Mouse (Mus musculus): ENCODE data around the gene Serpinb9. TPM values are rescaled to one million over a fixed set of nuclear protein-coding genes. Genes with fewer than 3 reads are reported as not detected.

Serpinb9 gene
- polyA plus RNA-seq, 1 experiment from 2014 or later, result 2.1 TPM

DNA sequence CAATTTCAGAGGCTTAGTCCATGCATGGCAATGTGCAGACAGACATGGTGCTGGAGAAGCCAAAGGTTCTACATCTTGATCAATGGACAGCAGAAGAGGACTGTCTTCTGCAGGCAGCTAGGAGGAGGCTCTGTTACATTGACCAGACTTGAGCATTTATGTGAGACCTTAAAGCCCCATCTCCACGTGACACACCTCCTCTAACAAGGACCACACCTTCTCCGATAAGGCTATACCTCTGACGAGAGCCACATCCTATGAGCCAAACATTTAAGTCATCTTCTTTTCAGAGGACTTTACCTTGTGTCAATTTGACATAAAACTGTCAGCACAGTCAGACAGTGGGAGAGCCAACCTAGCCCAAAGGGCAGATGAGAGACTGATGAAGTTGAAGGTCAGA is 32.3 kb upstream of the Serpinb9 start:
- no peak overlapping the region for H3K4me3 ChIP-seq
- H3K27ac ChIP-seq, result peak overlapping the region; percentile 96
- no peaks in the 10 kb centered on the region for H3K9me3 ChIP-seq (replicated peaks)
- H3K4me2 ChIP-seq, result peak overlapping the region; percentile 78
- H3K27me3 ChIP-seq (replicated peaks), result no peaks in the 10 kb centered on the region
- H3K36me3 ChIP-seq, result peaks cover 8% of the 10 kb centered on the region; the same call in 1 of the 2 replicates
- no peak for ATAC-seq
- 60% methylated on average over 3 of the region's 3 CpGs for WGBS (ENCODE audit: insufficient replicate concordance)
- H3K4me1 ChIP-seq, result peaks cover 71% of the 10 kb centered on the region
- no peak overlapping the region; the same call in 1 of the 2 replicates for H3K9ac ChIP-seq

DNA sequence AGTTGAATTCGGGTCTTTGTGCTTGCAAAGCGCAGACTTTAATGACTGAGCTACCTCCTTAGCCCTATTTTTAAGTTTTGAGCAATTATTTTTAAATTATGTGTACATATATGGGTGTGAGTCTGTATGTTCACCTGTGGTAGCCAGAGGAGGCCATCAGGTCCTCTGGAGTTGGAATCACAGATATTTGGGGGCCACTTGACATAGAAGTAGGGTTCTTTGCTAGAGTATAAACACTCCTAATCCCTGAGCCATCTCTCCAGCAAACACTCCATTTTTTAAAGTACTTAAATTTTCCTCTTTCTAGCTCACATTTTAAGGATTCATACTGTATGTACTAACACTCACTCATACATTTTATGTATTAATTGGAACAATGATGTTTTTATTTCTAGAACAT is 28.8 kb upstream of the Serpinb9 start:
- Histone ChIP-seq H3K4me1 (peaks cover 40% of the 10 kb centered on the region), H3K4me2 (no peak overlapping the region), H3K36me3 (peaks cover 19% of the 10 kb centered on the region), H3K4me3 (no peak overlapping the region), H3K9ac (no peak overlapping the region), H3K27ac (no peak overlapping the region), H3K27me3 (replicated peaks) (no peaks in the 10 kb centered on the region), H3K9me3 (replicated peaks) (no peaks in the 10 kb centered on the region)
- 79% methylated on average over 2 of the region's 2 CpGs for WGBS (ENCODE audit: insufficient replicate concordance)
- no peak for ATAC-seq

DNA sequence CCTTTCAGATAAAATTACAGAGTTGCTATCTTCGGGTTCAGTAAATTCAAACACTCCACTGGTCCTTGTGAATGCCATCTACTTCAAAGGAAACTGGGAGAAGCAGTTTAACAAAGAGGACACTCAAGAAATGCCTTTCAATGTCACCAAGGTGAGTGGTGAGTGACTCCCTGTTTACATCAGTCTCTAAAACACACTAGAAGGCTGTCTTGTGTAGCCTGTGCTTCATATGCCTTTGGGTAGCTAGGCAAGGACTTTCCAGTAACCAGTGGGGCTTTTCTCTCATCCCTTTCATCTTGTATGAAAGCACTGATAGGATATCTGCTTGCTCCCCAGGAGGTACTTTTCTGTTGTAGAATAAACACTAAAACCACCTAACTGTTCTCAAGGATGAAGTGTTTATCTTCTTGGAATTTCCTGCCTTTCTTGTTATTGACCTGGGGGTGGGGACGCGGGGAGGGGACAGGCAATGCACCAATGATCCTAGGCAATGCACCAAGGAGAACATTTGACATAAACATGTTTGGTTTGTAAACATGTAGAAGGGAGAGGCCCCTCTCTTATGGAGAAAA is 28.1 kb upstream of the Serpinb9 start:
- H3K4me3 ChIP-seq, result no peak overlapping the region
- H3K4me1 ChIP-seq, result peaks cover 33% of the 10 kb centered on the region
- no peak overlapping the region for H3K4me2 ChIP-seq
- H3K9ac ChIP-seq, result no peak overlapping the region
- H3K27ac ChIP-seq, result peak overlapping the region; percentile 36
- peaks cover 19% of the 10 kb centered on the region for H3K36me3 ChIP-seq
- ATAC-seq, result 0 out of 2 replicates have a peak, but pooled peaks have one; percentile 27
- H3K27me3 ChIP-seq (replicated peaks), result no peaks in the 10 kb centered on the region
- 55% methylated on average over 3 of the region's 3 CpGs for WGBS (ENCODE audit: insufficient replicate concordance)
- H3K9me3 ChIP-seq (replicated peaks), result no peaks in the 10 kb centered on the region

DNA sequence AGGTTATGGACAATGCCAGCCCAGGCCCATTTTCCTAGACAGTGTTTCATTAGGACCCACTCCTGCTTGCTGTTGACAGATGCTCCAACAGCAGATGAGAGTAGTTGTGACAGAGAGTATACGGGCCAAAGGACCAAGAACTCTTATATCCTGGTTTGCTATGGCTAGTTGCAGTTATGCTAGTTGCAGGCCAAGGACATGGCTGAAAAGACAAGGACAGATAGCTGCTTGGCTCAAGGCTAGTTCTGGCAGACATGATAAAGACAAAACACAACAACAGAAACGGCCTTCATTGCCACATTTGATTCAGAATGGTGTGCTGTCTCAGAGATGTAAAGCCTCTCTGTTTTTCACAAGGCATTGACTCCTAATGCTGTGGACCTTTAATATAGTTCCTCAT is 27.3 kb upstream of the Serpinb9 start:
- peaks cover 26% of the 10 kb centered on the region for H3K4me1 ChIP-seq
- no peak overlapping the region for H3K9ac ChIP-seq
- no peak overlapping the region for H3K4me3 ChIP-seq
- ATAC-seq, result peak; percentile 16; the same call in 1 of the 2 replicates
- H3K27ac ChIP-seq, result peak overlapping the region; percentile 36; the same call in 1 of the 2 replicates
- H3K27me3 ChIP-seq (replicated peaks), result no peaks in the 10 kb centered on the region
- peaks cover 19% of the 10 kb centered on the region for H3K36me3 ChIP-seq
- no peak overlapping the region for H3K4me2 ChIP-seq
- no peaks in the 10 kb centered on the region for H3K9me3 ChIP-seq (replicated peaks)
- 54% methylated on average over 2 of the region's 2 CpGs for WGBS (ENCODE audit: insufficient replicate concordance)

DNA sequence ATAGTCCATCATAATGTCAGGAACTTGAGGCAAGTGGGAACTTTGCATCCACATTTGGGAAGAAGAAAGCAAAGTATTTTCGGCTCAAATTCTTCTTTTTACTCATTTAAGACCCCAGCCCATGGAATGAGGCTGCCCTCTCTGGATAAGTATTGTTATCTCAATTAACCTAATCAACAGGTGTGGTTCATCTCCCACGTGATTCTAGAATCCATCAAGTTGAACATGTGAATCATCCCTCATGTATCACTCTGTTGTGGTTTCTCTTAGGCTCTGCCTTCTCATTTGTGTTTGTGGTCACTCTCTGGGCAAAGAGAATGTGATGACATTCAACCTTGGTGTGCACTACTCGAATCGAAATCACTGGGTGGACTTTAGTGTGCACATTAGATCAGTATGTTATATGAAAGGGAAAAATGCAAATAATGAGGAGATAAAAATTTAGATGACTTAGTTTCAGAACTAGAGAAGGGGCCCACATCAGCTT is 20.5 kb upstream of the Serpinb9 start:
- Histone ChIP-seq H3K36me3 (peaks cover 8% of the 10 kb centered on the region; the same call in 1 of the 2 replicates), H3K4me3 (no peak overlapping the region), H3K4me1 (peaks cover 15% of the 10 kb centered on the region), H3K9ac (no peak overlapping the region), H3K9me3 (replicated peaks) (no peaks in the 10 kb centered on the region), H3K27ac (no peak overlapping the region), H3K27me3 (replicated peaks) (no peaks in the 10 kb centered on the region), H3K4me2 (no peak overlapping the region)
- no peak for ATAC-seq
- 55% methylated on average over 4 of the region's 4 CpGs for WGBS (ENCODE audit: insufficient replicate concordance)

DNA sequence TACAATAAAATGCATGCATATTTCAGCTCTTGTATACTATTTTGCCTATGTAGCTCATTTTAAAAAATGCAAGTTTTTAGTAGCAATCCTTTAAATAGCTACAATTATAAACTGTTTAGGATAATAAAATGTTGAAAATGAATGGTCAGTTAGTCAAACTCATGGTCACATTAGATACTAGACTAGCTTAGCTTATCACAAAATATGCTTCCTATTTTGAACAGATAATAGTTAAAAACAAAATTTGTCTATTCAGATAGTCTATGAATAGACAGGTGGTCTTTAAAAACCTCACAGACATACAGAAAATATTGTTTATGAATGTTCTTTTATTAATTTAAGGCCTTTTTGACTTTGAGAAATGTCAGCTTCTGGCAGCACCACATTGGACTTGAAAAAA is 16.8 kb upstream of the Serpinb9 start:
- Histone ChIP-seq H3K27me3 (replicated peaks) (no peaks in the 10 kb centered on the region), H3K4me1 (peaks cover 15% of the 10 kb centered on the region), H3K27ac (no peak overlapping the region), H3K4me3 (no peak overlapping the region), H3K36me3 (no peaks in the 10 kb centered on the region), H3K9ac (no peak overlapping the region), H3K9me3 (replicated peaks) (no peaks in the 10 kb centered on the region), H3K4me2 (no peak overlapping the region)
- ATAC-seq, result peak; percentile 70; the same call in 1 of the 2 replicates

DNA sequence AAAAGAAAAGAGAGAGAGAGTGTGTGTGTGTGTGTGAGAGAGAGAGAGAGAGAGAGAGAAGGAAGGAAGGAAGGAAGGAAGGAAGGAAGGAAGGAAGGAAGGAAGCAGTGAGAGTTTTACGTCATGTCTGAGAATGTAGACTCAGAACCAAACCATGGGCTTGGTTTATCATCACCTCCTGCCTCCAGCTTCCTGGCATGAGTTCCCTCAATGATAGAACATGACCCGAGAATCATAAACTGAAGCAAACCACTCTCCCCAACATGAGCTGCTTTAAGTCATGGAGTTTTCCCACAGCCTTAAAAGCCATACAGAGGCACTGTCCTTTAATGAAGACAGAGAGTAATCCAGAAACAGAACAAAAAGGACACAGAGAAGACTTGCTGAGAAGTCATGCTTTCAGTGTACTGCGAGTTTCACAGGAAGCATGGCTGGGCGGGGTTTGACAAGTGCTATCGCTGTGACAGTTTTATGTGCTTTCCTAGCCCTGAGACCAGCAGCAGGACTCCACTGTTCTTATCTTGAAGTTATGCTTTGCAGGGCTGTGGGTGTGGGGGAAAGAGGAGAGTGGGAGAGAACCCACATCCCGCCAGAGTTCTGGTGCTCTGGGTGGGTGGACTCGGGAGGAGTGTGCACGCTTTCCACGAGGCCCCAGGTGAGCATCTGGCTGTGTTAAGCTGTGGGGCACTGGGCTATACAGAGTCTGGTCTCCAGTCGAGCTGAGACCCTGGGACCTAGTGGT is 9.7 kb upstream of the Serpinb9 start:
- WGBS (ENCODE audit: insufficient replicate concordance), result 11% methylated on average over 10 of the region's 10 CpGs
- no peaks in the 10 kb centered on the region for H3K9me3 ChIP-seq (replicated peaks)
- H3K4me2 ChIP-seq, result peak overlapping the region; percentile 71
- H3K9ac ChIP-seq, result peak overlapping the region; percentile 68
- peak; percentile 99 for ATAC-seq
- peak overlapping the region; percentile 99 for H3K27ac ChIP-seq
- H3K4me3 ChIP-seq, result peak overlapping the region; percentile 37
- H3K36me3 ChIP-seq, result no peaks in the 10 kb centered on the region
- no peaks in the 10 kb centered on the region for H3K27me3 ChIP-seq (replicated peaks)
- H3K4me1 ChIP-seq, result peaks cover 40% of the 10 kb centered on the region

DNA sequence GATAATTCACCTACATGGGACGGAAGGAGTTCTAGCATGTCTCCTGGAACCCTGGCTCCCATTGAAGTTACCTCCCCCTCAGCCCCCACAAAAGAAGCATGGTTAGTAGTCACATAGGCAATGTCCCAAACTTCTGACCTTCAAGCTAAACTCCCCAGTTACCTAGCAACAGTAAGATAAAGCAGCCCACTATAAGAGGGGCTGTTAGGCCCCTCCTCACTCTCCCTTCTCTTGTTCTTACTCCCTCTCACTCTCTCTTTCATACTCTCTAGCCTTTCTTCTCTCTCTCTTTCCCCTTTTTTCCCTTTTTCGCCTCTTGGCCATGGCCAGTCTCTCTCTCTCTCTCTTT is 9.2 kb upstream of the Serpinb9 start:
- peak overlapping the region; percentile 71 for H3K4me2 ChIP-seq
- ATAC-seq, result no peak; the same call in 1 of the 2 replicates
- WGBS (ENCODE audit: insufficient replicate concordance), result 59% methylated on average over 2 of the region's 2 CpGs
- H3K4me1 ChIP-seq, result peaks cover 40% of the 10 kb centered on the region
- H3K9me3 ChIP-seq (replicated peaks), result no peaks in the 10 kb centered on the region
- H3K36me3 ChIP-seq, result no peaks in the 10 kb centered on the region
- H3K9ac ChIP-seq, result peak overlapping the region; percentile 68
- H3K27me3 ChIP-seq (replicated peaks), result no peaks in the 10 kb centered on the region
- H3K4me3 ChIP-seq, result peak overlapping the region; percentile 37
- H3K27ac ChIP-seq, result peak overlapping the region; percentile 99

DNA sequence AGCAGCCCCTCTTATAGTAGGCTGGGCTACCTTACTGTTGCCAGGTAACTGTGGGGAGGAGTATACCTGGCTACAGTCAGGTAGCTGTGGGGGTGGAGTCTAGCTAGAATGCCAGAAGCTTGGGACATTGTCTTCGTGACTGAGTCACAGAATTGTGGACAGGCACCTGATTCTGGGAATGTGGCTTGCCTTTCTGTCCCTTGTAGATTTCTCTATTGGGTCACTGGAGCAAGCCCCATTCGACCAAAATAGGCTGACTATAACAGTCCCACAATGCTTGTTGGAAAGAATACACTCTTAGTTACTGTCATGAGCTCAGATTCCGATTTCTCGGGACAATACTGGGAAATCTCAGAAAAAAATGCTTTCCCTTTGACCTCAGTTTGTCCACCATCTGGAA is 8.0 kb upstream of the Serpinb9 start:
- Histone ChIP-seq H3K4me3 (no peak overlapping the region), H3K9me3 (replicated peaks) (no peaks in the 10 kb centered on the region), H3K36me3 (no peaks in the 10 kb centered on the region), H3K4me1 (peaks cover 40% of the 10 kb centered on the region), H3K4me2 (no peak overlapping the region), H3K9ac (no peak overlapping the region; the same call in 1 of the 2 replicates), H3K27me3 (replicated peaks) (no peaks in the 10 kb centered on the region), H3K27ac (peak overlapping the region; percentile 25; the same call in 1 of the 2 replicates)
- ATAC-seq, result no peak
- 77% methylated on average over 4 of the region's 4 CpGs for WGBS (ENCODE audit: insufficient replicate concordance)

DNA sequence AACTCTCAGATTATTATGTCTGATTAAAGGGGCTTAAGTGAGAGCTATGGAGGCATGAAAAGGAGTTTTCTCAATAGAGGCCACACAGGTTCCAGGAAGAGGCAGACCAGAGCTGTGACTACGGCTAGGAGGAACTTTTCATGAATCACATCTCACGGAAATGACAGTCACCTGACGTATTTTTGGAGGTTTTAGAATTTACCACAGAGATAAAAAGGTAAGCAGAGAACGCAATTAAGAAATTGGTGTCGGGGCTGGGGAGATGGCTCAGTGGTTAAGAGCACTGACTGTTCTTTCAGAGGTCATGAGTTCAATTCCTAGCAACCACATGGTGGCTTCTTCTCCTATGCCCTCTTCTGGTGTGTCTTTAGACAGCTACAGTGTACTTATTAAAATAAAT is 1.7 kb upstream of the Serpinb9 start:
- Histone ChIP-seq H3K36me3 (no peaks in the 10 kb centered on the region), H3K27me3 (replicated peaks) (no peaks in the 10 kb centered on the region), H3K9ac (no peak overlapping the region), H3K4me3 (no peak overlapping the region), H3K9me3 (replicated peaks) (no peaks in the 10 kb centered on the region), H3K4me1 (peaks cover 35% of the 10 kb centered on the region), H3K27ac (no peak overlapping the region), H3K4me2 (no peak overlapping the region)
- WGBS (ENCODE audit: insufficient replicate concordance), result 69% methylated on average over 5 of the region's 5 CpGs
- ATAC-seq, result no peak

DNA sequence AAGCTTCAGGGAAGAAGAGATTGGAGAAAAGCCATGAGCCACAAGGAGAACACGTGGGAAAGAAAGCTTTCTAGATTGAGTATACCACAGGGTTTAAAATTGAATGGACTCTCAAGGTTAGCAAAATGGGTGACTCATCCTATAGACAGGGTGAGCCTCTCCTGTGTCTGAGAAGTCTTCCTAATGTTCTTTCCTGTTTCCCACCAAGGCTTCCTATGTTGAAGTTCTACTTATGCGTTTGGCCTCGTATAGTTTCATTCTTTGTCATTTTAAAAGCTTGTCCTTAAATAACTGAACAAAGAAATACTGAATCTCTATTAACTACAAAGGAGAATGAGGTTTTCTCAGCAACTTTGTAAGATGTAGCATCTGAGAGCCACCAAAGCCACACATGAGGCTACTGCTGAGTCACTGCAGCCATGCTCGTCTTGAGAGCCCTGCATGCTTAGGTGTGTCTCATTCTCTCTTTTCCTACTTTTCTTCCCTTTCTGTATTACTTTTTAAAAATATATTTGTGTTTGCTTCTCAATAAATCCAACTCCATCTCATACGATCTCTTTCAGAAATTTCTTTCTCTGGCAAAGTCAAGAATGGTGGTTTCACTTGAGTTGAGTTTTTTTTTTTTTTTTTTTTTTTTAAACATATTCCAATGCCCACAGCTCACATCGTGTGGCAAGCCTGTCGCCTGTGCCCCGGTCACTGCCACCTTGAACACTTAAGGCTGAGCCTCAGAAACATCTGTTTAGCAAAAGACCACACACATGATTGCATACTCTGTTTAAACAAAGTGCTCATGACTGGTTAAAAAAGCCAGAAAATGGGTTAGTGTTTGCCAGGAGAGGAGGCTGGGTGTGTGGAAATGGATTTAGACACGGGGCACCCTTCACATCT is 718 bp downstream of the Serpinb9 start:
- Histone ChIP-seq H3K4me2 (peak overlapping the region; percentile 79), H3K9me3 (replicated peaks) (no peaks in the 10 kb centered on the region), H3K4me1 (peaks cover 33% of the 10 kb centered on the region), H3K4me3 (peak overlapping the region; percentile 62), H3K27me3 (replicated peaks) (no peaks in the 10 kb centered on the region), H3K27ac (peak overlapping the region; percentile 90), H3K9ac (peak overlapping the region; percentile 83), H3K36me3 (no peaks in the 10 kb centered on the region)
- WGBS (ENCODE audit: insufficient replicate concordance), result 36% methylated on average over 9 of the region's 9 CpGs
- peak; percentile 77 for ATAC-seq

Measured in liver, embryonic 12.5 days (tissue).